Mouse (Mus musculus) small intestine, adult 2 months (tissue): ENCODE measurements around the gene Dcbld2.

Experiments used
- CTCF ChIP-seq: fragments of 200-500 bp; IDR thresholded peaks from 2 replicates; pipeline ENCODE4 v1.5.1; 2012; ENCODE audit warnings: low read depth, mild to moderate bottlenecking, control low read depth, inconsistent platforms, low read length, moderate library complexity, mixed read lengths; ENCODE audit not compliant: insufficient replicate concordance, insufficient read length; ENCODE audit errors: extremely low read depth
- POLR2A ChIP-seq: fragments of 200-500 bp; IDR thresholded peaks from 2 replicates; pipeline ENCODE4 v1.6.1; 2012; ENCODE audit warnings: low read depth, mild to moderate bottlenecking, control low read depth, inconsistent platforms, low read length, moderate library complexity

DNA sequence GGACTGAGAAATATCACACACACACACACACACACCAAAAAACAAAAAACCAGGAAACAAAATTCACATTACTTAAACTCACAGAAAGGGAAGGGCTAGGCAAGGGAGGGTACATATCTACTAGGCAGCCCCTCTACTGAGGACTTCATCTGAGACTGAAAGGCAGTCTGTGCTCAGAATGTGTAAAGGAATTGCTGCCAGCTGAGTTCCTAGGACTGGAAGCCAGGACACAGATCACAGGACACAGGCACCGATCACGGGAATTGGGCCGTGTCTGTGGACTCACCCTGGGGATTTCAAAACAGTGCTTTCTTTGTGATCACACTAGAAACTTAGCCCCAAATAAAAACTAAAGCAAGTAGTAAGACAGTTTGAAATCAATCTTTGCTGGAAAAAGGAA, 104.6 kb downstream of the Dcbld2 start:
- TF ChIP-seq POLR2A (no peak), CTCF (no peak)
